Mouse (Mus musculus): ENCODE data around the gene Nrgn. TPM values are rescaled to one million over a fixed set of nuclear protein-coding genes. Genes with fewer than 3 reads are reported as not detected.

Nrgn gene
- total RNA-seq (2021), result 100 to 1,000 TPM; 616 to 622 TPM

DNA sequence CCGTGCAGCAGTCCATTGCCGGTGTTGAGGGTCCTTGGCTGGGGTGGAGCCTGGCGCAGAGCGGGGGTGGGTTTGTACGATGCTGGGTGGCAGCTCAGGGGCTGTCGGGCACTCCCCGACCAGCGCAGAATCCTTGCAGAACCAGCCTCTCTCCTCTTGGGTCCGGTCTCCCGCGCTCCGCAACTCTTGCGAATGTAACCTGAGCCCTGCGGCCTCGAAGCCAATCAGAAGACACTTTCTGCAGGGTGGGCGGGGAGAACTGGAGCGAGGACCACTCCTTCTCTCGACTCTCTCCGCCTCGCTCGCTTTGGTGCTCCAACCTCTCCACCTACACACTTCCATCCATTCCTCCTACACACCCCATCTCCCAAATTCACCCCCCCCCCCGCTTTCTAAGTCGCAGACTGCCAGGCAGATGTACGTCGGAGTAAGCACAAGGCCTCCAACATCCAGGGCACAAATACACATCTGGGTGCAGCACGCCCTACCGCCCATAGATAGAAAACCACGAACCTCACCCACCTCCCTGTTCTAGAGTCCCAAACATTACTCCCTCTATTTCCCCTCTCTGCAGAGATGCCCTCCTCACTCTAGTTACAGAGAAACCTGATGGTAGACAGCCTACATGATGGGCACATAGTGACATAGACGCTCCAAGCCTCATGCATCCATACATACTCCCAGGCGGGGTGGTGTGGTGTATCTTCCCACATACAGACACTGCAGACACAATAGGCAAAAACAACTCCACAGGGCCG lies at the start of gene Nrgn:
Nrgn (minus strand) TSS at position 369 of the 758 bp plus-strand sequence.
- peak; percentile 76 for DNase-seq
- intact Hi-C loops (cut with DNase I), result loop anchor here (10.0 kb wide), 2 partner anchors 62 to 382 kb away; partner anchors contain the start of gene Spa17

DNA sequence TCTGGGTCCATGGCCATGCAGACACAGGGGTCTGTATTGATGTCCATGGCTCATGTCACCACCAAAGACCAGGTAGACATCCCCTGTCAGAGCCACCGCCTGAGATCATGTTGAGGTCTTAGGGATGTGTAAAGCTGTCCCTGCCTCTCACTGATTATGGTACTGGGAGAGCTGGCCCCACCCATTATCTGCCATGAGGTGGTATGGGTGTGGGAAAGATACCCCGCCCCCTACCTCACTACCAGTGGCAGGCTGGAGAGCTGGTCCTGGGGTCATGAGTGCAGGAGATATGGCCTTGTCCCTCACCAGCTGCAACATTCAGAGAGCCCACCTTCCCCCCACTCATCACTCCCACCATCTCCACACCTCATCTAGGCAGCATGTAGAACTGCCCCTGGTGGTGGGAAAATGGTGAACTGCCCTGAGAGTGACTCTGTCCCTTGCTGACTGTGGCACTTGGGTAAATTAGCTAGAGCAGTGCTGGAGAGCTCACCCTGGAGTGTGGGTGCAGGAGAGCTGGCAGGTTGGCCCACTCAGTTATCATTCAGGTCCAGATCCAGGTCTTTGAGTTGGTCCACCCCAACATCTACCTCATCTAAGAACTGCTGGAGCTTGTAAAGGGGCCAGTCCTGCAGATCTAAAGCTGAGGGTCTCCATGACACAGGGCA lies 48.0 kb upstream of the Nrgn start:
- intact Hi-C loops (cut with DNase I), result no loop called here
- DNase-seq, result no peak

DNA sequence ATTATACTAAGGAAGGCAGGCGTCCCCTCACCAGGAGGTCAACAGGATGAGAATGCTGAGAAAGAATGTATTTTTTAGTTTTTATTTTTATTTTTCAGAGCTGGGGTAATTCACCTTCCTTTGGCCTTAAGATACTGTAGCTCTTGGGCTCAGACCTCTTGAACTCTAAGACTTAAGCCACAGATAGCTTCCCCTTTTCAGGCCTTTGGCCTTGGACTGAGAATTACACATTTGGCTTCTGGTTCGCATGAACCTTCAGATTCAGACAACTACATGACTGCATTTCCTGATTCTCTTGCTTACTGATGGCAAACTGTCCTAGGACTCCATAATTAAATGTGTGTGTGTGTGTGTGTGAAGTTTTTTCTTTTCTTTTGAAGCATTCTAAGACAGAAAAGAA lies 45.9 kb upstream of the Nrgn start:
- DNase-seq, result no peak
- intact Hi-C loops (cut with DNase I), result no loop called here

- intact Hi-C loops (cut with DNase I), result no loop called here
- no peak for DNase-seq
Observed at GRCm38 (mm10) chr9:37595570-37595969, 42.9 kb upstream of the Nrgn start.

DNA sequence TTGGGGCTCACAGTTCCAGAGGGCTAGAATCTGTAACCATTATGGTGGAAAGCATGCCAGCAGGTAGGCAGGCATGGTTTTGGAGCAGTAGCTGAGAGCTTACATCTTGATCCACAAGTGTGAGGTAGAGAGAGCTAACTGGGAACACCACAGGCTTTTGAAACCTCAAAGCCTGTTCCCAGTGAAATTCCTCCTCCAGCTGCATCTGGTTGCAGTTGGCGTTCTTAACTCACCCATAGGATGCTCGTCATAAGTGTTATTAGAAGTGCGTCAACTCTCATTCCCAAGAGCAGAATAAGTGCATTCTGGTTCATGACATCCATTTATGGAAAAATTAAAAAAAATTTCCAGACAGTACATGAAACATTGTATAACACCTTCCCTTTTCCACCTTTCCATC lies 41.0 kb upstream of the Nrgn start:
- no peak for DNase-seq
- intact Hi-C loops (cut with DNase I), result no loop called here

DNA sequence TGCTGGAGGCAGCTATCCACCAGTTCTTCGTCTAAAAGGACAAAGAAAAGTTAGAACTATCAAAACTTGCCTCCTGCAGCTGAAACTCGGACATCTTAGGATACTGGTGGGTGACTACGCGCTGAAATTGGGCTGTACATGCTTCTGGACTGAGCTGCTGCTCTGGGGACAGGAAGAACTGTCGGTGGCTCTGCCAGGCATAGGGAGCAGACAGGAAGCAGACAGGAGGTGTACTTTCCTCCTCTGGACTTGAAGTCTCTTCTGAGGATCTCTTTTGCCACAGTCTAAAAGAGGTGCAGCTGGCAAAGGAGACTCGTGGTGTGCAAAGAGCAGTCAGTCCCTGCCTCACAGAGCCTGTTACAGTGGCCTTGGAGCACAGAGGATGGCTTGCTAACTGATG lies 39.9 kb upstream of the Nrgn start:
- DNase-seq, result no peak
- intact Hi-C loops (cut with DNase I), result no loop called here

- no peak for DNase-seq
- intact Hi-C loops (cut with DNase I), result no loop called here
Observed at GRCm38 (mm10) chr9:37592025-37592424, 39.3 kb upstream of the Nrgn start.

- DNase-seq, result no peak
- intact Hi-C loops (cut with DNase I), result no loop called here
Observed at GRCm38 (mm10) chr9:37590381-37590780, 37.7 kb upstream of the Nrgn start.

GRCm38 (mm10) chr9:37586718-37587117 lies 34.0 kb upstream of the Nrgn start:
- intact Hi-C loops (cut with DNase I), result no loop called here
- no peak for DNase-seq

DNA sequence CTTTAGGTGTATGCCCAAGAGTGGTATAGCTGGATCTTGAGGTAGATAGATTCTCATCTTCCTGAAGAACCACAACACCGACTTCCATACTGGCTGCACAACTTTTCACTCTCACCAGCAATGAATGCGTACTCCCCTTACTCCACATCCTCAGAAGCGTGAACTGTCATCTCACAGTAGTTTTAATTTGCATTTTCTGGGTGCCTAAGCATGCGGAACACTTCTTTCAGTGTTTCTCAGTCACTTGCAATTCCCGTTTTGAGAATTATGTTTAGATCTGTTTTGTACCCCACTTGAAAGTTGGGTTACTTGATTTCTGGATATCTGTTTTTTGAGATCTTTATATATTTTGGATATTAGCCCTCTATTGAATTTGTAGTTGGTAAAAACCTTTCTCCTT lies 30.9 kb upstream of the Nrgn start:
- no peak for DNase-seq
- intact Hi-C loops (cut with DNase I), result no loop called here

DNA sequence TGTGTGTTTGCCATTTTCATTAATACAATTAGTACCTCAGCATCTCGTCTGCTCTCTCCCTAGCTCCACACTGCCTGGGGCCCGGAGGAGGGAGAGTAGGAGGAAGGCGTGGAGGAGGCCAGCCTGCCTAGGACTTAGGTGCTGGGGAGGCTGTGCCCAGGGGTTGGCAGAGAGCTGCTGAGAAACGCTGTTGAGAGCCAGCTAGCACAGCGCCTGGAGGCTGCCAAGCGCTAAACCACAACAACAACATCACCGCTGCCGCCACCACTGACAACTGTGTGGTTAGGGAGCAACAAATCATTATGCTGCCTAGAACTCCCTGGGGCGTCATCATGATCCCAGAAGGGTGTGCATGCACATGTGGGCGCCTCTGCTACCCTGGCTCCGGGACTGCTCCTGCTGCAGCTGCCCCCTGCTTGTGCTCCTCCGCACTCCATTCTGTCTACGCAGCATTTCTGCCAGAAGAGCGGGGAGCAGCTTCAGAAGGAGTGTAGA lies 23.8 kb upstream of the Nrgn start:
- DNase-seq, result no peak
- intact Hi-C loops (cut with DNase I), result no loop called here

DNA sequence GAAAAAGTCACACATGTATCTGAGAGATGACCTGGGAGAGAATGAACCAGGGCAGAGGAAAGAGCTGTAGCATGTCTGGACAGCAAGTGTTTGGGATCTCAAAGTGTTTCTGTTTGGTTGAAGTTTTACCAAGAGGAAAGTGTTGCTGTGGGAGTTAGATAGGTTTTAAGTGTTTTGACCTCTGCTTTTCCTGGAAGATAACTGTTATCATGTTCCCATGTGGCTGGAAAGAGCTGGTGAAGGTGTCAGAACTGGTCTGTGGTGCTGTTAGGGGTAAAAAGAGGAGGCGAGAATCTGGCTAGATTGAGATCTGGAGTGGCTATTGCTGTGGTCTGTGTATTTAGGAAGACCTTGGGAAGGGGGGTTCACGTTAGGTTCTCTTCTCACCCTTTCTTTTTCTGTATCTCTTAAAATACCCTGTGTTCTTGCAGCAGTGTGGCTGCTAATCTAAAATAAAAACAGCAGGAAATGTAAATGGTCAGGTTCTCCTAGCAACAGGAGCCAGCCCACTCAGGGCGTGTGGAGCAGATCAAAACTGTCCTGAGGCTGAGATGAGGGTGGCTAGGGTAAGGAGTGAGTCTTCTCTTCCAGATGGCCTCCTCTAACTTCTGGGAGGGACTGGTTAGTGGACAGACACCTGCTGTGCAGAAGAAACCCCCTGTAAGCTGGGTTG lies 19.6 kb upstream of the Nrgn start:
- no peak for DNase-seq
- intact Hi-C loops (cut with DNase I), result no loop called here

DNA sequence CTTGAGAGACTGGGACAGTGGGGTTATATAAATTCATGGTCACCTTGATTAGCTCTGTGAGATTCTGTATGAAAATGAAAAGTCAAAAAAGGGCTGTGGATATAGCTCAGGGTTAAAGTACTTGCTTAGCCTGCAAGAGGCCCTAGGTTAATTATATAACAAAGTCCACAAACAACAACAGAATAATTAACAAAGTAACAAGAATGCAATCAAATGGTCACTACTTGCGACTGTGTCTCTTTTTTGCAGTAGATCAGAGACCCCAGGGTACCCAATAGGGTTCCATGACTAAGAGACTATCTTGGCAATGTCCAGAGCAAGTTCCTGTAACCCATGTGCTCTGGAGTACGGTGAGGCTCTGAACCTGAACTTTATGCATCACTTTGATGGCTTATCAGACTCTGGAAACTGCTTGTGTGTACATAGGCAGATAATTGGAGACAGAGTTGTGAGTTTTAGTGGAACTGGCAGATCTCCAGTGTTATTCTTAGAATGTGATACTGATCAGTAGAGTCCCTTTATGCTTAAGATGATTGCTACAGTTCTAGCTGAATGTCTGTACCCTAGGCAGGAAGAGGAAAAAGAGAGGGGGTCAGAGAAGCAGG lies 16.6 kb upstream of the Nrgn start:
- intact Hi-C loops (cut with DNase I), result no loop called here
- no peak for DNase-seq

GRCm38 (mm10) chr9:37568605-37569214 lies 16.0 kb upstream of the Nrgn start:
- intact Hi-C loops (cut with DNase I), result no loop called here

GRCm38 (mm10) chr9:37567892-37568604 lies 15.3 kb upstream of the Nrgn start:
- no peak for DNase-seq
- intact Hi-C loops (cut with DNase I), result no loop called here

More at GRCm38 (mm10) chr9:37568605-37569214, 16.0 kb upstream of the Nrgn start:
- DNase-seq, result no peak

GRCm38 (mm10) chr9:37567454-37567853 lies 14.8 kb upstream of the Nrgn start:
- DNase-seq, result no peak
- intact Hi-C loops (cut with DNase I), result no loop called here

GRCm38 (mm10) chr9:37567019-37567418 lies 14.3 kb upstream of the Nrgn start:
- DNase-seq, result no peak
- intact Hi-C loops (cut with DNase I), result no loop called here

DNA sequence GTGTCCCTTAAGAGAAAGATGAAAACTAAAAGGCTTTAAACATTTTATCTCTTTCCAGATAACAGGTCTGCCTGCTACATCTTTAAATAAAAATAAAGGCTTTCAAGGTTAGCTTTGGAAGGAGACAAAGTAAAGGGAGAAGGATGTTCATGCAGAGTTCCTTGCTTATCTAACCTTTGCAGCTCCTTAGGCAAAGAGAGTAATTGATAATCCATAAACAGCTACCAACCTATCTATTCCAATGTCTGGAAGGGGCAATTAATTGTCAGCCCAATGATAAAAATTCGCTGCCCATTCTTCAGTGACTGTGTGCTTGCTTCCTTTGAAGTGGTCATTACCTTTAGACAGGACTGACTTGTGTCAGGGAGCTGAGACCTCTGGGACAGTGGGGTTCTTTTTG lies 11.1 kb upstream of the Nrgn start:
- intact Hi-C loops (cut with DNase I), result no loop called here
- DNase-seq, result no peak

DNA sequence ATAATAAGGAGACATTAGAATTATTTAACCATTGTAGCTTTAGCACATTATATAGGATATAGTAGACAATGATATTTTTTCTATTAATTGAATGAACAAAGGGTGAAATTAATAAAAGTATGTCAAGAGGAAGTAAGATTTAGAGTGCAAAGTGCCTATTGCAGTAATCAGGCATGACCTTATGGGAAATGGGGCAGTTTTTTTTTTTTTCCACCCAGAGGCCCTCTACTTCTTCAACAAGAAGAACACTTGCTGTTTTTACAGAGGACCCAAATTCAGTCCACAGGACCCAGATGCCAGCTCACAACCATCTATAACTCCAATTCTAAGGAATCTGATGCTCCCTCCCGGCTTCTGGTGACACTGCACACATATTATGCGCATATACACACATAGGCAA lies 7.9 kb upstream of the Nrgn start:
- DNase-seq, result no peak
- intact Hi-C loops (cut with DNase I), result no loop called here

DNA sequence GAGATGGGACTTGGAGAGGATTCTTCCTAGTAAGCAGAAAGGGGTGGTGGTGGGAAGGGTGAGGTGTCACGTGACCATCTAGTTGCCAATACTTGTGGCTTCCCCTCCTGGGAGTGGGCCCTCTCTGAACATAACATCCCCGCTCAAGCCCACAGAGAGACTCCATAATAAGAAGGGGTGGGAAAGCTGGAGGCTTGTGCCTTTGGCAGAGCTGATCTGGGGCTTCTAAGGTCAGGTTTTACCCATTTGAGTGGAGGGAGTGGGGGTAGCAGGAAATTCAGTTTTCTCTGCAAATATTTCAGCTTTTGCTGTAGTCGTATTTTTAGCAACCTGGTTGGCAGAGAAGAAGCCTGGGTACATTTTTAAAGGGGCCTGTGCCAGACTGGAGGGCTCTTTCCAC lies 3.7 kb upstream of the Nrgn start:
- no peak for DNase-seq
- intact Hi-C loops (cut with DNase I), result loop anchor here (10.0 kb wide), 2 partner anchors 58 to 378 kb away; partner anchors contain the start of gene Spa17
